Mouse (Mus musculus): ENCODE data around the gene Baz2b. TPM values are rescaled to one million over a fixed set of nuclear protein-coding genes. Genes with fewer than 3 reads are reported as not detected.

Gene Baz2b
- polyA plus RNA-seq, 1 experiment from 2014 or later: 41.9 TPM

- Histone ChIP-seq H3K4me1 (peaks cover 48% of the 10 kb centered on the region), H3K4me3 (no peak overlapping the region), H3K36me3 (peaks cover 31% of the 10 kb centered on the region), H3K27me3 (replicated peaks) (no peaks in the 10 kb centered on the region), H3K9me3 (no peaks in the 10 kb centered on the region), H3K4me2 (no peak overlapping the region), H3K9ac (no peak overlapping the region), H3K27ac (replicated peaks) (no peak overlapping the region)
- 68% methylated on average over 10 of the region's 10 CpGs for WGBS
- no peak for ATAC-seq (ENCODE audit: extremely low read depth, insufficient number of reproducible peaks, low FRiP score, low TSS enrichment)
These were observed 240.5 kb downstream of the Baz2b start for GRCm38 (mm10) chr2:59969099-59969498.

- Histone ChIP-seq H3K9ac (no peak overlapping the region), H3K27ac (replicated peaks) (no peak overlapping the region), H3K4me3 (no peak overlapping the region), H3K36me3 (peaks cover 31% of the 10 kb centered on the region), H3K9me3 (no peaks in the 10 kb centered on the region), H3K4me2 (no peak overlapping the region), H3K27me3 (replicated peaks) (no peaks in the 10 kb centered on the region), H3K4me1 (peaks cover 43% of the 10 kb centered on the region)
- 82% methylated on average over 7 of the region's 7 CpGs for WGBS
- ATAC-seq (ENCODE audit: extremely low read depth, insufficient number of reproducible peaks, low FRiP score, low TSS enrichment): no peak
These were observed 241.0 kb downstream of the Baz2b start for GRCm38 (mm10) chr2:59968593-59968992.

DNA sequence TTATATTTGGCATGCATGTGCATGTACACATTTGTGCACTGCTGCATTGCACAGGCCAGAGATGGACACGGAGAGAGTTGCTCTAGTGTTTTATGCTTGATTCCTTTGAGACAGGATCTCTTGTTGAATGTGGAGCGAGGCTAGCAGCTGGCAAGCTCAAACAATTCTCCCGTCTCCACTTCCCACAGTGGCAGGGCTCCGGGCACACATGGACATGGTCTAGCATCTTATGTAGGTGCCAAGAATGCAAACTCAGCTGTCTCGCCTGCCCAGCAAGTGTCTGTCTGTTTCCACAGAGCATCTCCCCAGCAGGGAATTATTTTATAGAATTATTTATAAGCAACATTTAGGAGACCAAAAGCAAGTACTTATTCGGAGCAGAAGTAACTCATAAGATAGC is 243.2 kb downstream of the Baz2b start:
- Histone ChIP-seq H3K27ac (replicated peaks) (no peak overlapping the region), H3K27me3 (replicated peaks) (no peaks in the 10 kb centered on the region), H3K9me3 (no peaks in the 10 kb centered on the region), H3K4me2 (no peak overlapping the region), H3K4me3 (no peak overlapping the region), H3K4me1 (peaks cover 40% of the 10 kb centered on the region), H3K9ac (no peak overlapping the region), H3K36me3 (peaks cover 43% of the 10 kb centered on the region)
- ATAC-seq (ENCODE audit: extremely low read depth, insufficient number of reproducible peaks, low FRiP score, low TSS enrichment): no peak
- WGBS: 82% methylated on average over 6 of the region's 6 CpGs

DNA sequence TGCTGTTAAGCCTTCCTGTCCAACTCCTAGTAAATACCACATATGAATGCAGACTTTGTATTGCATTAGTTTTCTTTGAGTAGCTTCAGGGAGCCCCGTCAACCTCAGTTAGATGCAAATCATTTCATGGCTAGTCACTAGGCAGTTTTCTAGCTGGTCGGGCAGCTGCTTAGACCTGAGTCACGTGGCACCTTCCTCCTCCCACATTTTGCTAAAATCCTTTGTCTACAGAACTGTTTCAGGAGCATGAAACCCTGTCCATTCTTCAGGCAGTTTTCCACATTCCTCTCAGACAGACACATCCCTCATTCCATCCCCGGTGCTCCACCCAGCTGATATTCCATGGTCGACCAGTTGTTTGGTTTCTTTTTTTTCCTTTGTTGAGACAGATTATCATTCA is 246.6 kb downstream of the Baz2b start:
- peaks cover 44% of the 10 kb centered on the region for H3K36me3 ChIP-seq
- no peaks in the 10 kb centered on the region for H3K9me3 ChIP-seq
- H3K4me3 ChIP-seq: no peak overlapping the region
- H3K27ac ChIP-seq (replicated peaks): peak overlapping the region; percentile 73
- 60% methylated on average over 5 of the region's 5 CpGs for WGBS
- ATAC-seq (ENCODE audit: extremely low read depth, insufficient number of reproducible peaks, low FRiP score, low TSS enrichment): no peak
- peaks cover 38% of the 10 kb centered on the region for H3K4me1 ChIP-seq
- H3K4me2 ChIP-seq: no peak overlapping the region
- no peaks in the 10 kb centered on the region for H3K27me3 ChIP-seq (replicated peaks)
- H3K9ac ChIP-seq: no peak overlapping the region

DNA sequence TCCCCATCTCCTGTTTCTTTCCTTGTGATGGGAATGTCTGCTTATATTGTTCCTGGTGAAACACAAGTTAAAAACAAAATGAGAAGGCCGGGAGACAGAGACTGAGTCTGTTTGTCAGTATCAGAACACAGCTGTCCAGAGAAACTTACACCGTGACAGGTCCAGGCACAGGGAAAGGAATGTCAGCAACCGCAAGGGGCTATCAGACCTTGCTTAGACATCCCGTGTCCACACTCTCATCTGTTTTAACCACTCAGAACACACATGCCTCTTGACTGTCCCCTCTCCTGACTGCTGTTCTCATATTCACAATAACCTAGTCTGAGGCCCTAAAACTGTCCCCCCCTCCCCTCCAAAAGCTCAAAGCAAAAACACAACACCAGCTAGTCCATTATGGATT is 247.1 kb downstream of the Baz2b start:
- no peaks in the 10 kb centered on the region for H3K27me3 ChIP-seq (replicated peaks)
- H3K4me3 ChIP-seq: no peak overlapping the region
- no peak overlapping the region for H3K4me2 ChIP-seq
- no peak for ATAC-seq (ENCODE audit: extremely low read depth, insufficient number of reproducible peaks, low FRiP score, low TSS enrichment)
- peaks cover 40% of the 10 kb centered on the region for H3K4me1 ChIP-seq
- H3K36me3 ChIP-seq: peaks cover 43% of the 10 kb centered on the region
- 17% methylated on average over 4 of the region's 4 CpGs for WGBS
- H3K9me3 ChIP-seq: no peaks in the 10 kb centered on the region
- peak overlapping the region; percentile 73 for H3K27ac ChIP-seq (replicated peaks)
- no peak overlapping the region for H3K9ac ChIP-seq

GRCm38 (mm10) chr2:59960495-59960772 is 249.2 kb downstream of the Baz2b start:
- Histone ChIP-seq H3K27ac (replicated peaks) (peak overlapping the region; percentile 79), H3K4me2 (no peak overlapping the region), H3K27me3 (replicated peaks) (no peaks in the 10 kb centered on the region), H3K9ac (no peak overlapping the region), H3K4me1 (peaks cover 44% of the 10 kb centered on the region), H3K4me3 (no peak overlapping the region), H3K9me3 (no peaks in the 10 kb centered on the region), H3K36me3 (peaks cover 41% of the 10 kb centered on the region)
- 68% methylated on average over 2 of the region's 2 CpGs for WGBS
- no peak for ATAC-seq (ENCODE audit: extremely low read depth, insufficient number of reproducible peaks, low FRiP score, low TSS enrichment)

GRCm38 (mm10) chr2:59959668-59960494 is 249.8 kb downstream of the Baz2b start:
- Histone ChIP-seq H3K4me1 (peaks cover 43% of the 10 kb centered on the region), H3K27ac (replicated peaks) (peak overlapping the region; percentile 79), H3K27me3 (replicated peaks) (no peaks in the 10 kb centered on the region), H3K9me3 (no peaks in the 10 kb centered on the region), H3K36me3 (peaks cover 41% of the 10 kb centered on the region), H3K4me2 (peak overlapping the region; percentile 40), H3K9ac (peak overlapping the region; percentile 67), H3K4me3 (no peak overlapping the region)
- WGBS: 48% methylated on average over 14 of the region's 14 CpGs
- ATAC-seq (ENCODE audit: extremely low read depth, insufficient number of reproducible peaks, low FRiP score, low TSS enrichment): no peak

DNA sequence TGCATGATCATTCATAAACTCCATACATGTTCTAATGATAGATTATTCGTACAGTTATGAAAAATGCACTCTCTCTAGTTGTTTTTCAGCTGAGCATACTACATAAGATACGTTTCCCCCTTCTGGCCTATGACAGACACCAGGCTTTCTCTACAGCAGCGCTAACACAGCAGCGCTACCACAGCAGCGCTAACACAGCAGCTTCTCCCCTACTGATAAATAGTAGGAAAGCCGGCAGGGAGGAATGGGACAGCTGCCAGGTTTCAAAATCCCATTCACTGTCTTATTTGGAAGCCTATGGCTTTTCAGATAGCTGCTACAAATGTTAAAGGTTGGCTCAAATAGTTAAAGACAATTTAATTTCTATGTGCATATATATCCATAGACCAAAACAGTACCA is 251.1 kb downstream of the Baz2b start:
- Histone ChIP-seq H3K27ac (replicated peaks) (peak overlapping the region; percentile 75), H3K4me1 (peaks cover 49% of the 10 kb centered on the region), H3K9ac (peak overlapping the region; percentile 47; the same call in 1 of the 2 replicates), H3K27me3 (replicated peaks) (no peaks in the 10 kb centered on the region), H3K36me3 (peaks cover 41% of the 10 kb centered on the region), H3K4me2 (peak overlapping the region; percentile 40), H3K4me3 (no peak overlapping the region), H3K9me3 (no peaks in the 10 kb centered on the region)
- ATAC-seq (ENCODE audit: extremely low read depth, insufficient number of reproducible peaks, low FRiP score, low TSS enrichment): no peak
- 28% methylated on average over 6 of the region's 6 CpGs for WGBS

- WGBS: 69% methylated on average over 7 of the region's 7 CpGs
- H3K4me3 ChIP-seq: no peak overlapping the region
- H3K4me1 ChIP-seq: peaks cover 56% of the 10 kb centered on the region
- ATAC-seq (ENCODE audit: extremely low read depth, insufficient number of reproducible peaks, low FRiP score, low TSS enrichment): no peak
- no peak overlapping the region for H3K27ac ChIP-seq (replicated peaks)
- H3K4me2 ChIP-seq: no peak overlapping the region
- peaks cover 37% of the 10 kb centered on the region for H3K36me3 ChIP-seq
- no peaks in the 10 kb centered on the region for H3K9me3 ChIP-seq
- H3K27me3 ChIP-seq (replicated peaks): no peaks in the 10 kb centered on the region
- H3K9ac ChIP-seq: 0 out of 2 replicates have a peak overlapping the region, but pooled peaks have one; percentile 19
These were observed 253.7 kb downstream of the Baz2b start for GRCm38 (mm10) chr2:59955916-59956315.

DNA sequence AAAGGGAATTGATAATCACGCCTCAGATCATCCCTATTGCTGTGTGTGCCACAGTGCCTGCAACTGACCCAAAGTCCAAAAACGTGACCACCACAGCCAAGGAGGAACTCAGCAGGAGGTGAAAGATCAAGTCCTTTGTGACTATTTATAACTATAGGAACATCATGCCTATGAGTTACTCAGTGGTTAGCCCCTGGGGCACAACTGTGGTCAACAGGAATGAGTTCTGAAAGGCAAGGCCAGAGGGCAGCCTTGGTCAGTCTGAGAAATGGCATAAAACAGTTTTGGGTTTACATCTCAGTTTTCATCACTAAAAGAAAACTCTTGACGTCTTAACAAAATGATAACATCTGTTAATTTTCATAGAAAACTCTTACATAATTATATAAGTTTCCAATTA is 254.8 kb downstream of the Baz2b start:
- no peak overlapping the region for H3K4me2 ChIP-seq
- ATAC-seq (ENCODE audit: extremely low read depth, insufficient number of reproducible peaks, low FRiP score, low TSS enrichment): no peak
- peaks cover 39% of the 10 kb centered on the region for H3K36me3 ChIP-seq
- no peaks in the 10 kb centered on the region for H3K9me3 ChIP-seq
- H3K9ac ChIP-seq: no peak overlapping the region
- WGBS: 45% methylated on average over 3 of the region's 3 CpGs
- no peak overlapping the region for H3K4me3 ChIP-seq
- no peaks in the 10 kb centered on the region for H3K27me3 ChIP-seq (replicated peaks)
- peaks cover 48% of the 10 kb centered on the region for H3K4me1 ChIP-seq
- H3K27ac ChIP-seq (replicated peaks): peak overlapping the region; percentile 42

GRCm38 (mm10) chr2:59952286-59953014 is 257.2 kb downstream of the Baz2b start:
- ATAC-seq (ENCODE audit: extremely low read depth, insufficient number of reproducible peaks, low FRiP score, low TSS enrichment): no peak
- peaks cover 41% of the 10 kb centered on the region for H3K36me3 ChIP-seq
- H3K27ac ChIP-seq (replicated peaks): peak overlapping the region; percentile 89
- peak overlapping the region; percentile 53 for H3K4me2 ChIP-seq
- H3K9me3 ChIP-seq: no peaks in the 10 kb centered on the region
- peak overlapping the region; percentile 58; the same call in 1 of the 2 replicates for H3K9ac ChIP-seq
- 52% methylated on average over 13 of the region's 13 CpGs for WGBS
- peaks cover 33% of the 10 kb centered on the region for H3K4me1 ChIP-seq
- H3K27me3 ChIP-seq (replicated peaks): no peaks in the 10 kb centered on the region
- H3K4me3 ChIP-seq: peak overlapping the region; percentile 22
